Mouse (Mus musculus) cerebellum, adult 2 months (tissue): ENCODE results near the gene Noc3l.

Experiments used
- CTCF ChIP-seq: fragments of 200-500 bp; IDR thresholded peaks from 2 replicates; pipeline ENCODE4 v1.5.1; 2011; ENCODE audit warnings: low read depth, mild to moderate bottlenecking, control low read depth, low read length, moderate library complexity, borderline replicate concordance; ENCODE audit not compliant: insufficient read depth
- POLR2A ChIP-seq: fragments of 200-500 bp; IDR thresholded peaks from 2 replicates; pipeline ENCODE4 v1.6.1; 2011; ENCODE audit warnings: low read length, control low read depth, borderline replicate concordance; ENCODE audit not compliant: insufficient read depth

DNA sequence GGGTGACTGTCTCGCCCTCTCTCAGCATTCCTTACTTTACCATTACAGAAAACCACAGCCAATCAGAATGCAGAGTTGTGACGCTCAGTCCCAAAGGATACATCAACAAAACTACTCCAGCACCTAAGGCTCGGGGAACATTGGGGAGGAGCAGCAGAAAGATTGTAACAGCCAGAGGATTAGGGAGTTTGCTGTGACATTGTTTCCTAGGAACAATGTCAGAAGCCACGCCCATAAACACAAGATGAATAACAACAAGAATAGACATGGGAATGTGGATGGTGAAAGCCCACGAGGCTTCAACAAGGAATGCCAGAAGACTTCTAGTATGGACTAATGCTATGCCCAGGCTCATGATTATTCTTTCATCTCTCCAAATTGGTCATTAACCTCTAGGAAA is 61.0 kb downstream of the Noc3l start:
- TF ChIP-seq CTCF: no peak
- TF ChIP-seq POLR2A: no peak
